Mouse (Mus musculus) MEL-GATA-1-ER (cell line): Measurements from ENCODE around the gene Gsto2.
A peak's percentile ranks its signal among the peaks of the same experiment; 100 is the strongest.
"Not testable (repeated sequence)": the region's sequence is repeated elsewhere in the genome, so short reads cannot be mapped to it uniquely, and the experiment has no call there.

Experiments used
- DNase-seq: peaks from one replicate; pipeline ENCODE4 v3.0.0-alpha.2; 2012; ENCODE audit warnings: low read depth; ENCODE audit errors: extremely low read depth

The Gsto2 gene

GRCm38 (mm10) chr19:47865353-47865947 lies at the start of gene Gsto2:
Gene Gsto2, plus strand, starts transcription at chr19:47865534.
- peak; percentile 84 for DNase-seq

- DNase-seq = no peak
Observed at GRCm38 (mm10) chr19:47817692-47818091, 47.6 kb upstream of the Gsto2 start.

GRCm38 (mm10) chr19:47820832-47821493 lies 44.4 kb upstream of the Gsto2 start:
- DNase-seq = peak; percentile 62

DNA sequence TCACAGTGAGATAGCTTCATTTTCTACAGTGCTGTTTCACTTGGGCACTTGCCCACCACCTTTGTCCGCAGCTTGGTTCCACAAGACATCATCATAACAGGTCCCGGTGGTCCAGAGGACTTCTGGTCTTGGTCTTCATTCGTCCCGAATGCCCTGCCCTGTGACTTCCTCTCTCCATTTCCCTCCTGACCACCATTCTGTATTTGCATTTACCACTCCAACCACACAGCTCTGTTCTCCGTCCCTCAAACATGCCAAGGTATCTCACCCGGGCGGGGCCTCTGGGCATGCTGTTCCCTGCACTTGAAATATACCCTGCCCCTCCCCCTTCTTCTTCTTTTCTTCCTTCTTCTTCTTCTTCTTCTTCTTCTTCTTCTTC lies 43.9 kb upstream of the Gsto2 start:
- DNase-seq = no peak

DNA sequence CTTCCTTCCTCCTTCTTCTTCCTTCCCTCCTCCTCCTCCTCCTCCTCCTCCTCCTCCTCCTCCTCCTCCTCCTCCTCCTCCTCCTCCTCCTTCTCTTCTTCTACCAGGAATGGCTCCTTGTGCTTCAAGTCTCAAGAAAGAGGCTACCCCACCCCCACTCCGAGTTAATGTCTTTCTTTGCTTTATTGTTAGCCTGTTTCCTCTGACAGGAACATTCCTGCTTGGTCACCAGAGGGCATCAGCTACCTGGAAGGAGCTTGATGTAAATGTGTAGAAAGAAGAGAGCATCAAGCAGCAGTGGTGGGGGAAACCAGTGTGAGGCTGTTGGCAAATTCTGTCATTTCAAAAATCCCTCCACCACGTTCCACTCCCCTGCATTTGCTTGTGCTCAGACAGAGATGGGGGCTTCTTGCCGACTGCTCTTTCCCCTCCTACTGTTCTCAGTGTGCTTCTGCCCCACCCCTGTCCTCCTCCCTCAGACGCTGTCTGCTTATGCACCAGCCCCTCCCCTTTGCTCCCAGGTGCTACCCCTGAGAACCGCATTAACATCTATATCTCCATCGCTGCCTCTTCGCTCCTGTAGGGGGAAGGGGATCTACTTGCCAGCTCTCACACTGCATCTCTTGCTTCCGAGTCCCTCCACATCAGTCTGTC lies 43.1 kb upstream of the Gsto2 start:
- DNase-seq = no peak

DNA sequence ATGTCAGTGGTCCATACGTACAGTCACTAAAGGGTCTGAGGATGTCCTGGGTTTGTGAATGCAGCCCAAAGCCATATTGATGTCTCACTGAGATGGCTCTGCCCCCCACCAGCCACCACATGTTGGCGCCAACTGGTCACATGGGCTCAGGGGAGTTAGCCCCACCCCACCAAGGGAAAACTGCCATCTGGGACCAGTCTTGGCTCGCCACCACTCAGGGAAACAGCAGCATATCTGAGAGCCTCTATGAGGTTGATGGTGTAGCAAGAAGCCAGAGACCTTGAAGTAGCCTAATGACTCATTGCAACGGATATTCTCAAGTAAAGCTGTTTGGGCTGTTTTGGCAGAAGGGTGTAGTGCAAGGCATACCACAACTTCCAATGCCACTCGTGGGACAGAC lies 41.3 kb upstream of the Gsto2 start:
- no peak for DNase-seq

GRCm38 (mm10) chr19:47829913-47830450 lies 35.4 kb upstream of the Gsto2 start:
- no peak for DNase-seq

DNA sequence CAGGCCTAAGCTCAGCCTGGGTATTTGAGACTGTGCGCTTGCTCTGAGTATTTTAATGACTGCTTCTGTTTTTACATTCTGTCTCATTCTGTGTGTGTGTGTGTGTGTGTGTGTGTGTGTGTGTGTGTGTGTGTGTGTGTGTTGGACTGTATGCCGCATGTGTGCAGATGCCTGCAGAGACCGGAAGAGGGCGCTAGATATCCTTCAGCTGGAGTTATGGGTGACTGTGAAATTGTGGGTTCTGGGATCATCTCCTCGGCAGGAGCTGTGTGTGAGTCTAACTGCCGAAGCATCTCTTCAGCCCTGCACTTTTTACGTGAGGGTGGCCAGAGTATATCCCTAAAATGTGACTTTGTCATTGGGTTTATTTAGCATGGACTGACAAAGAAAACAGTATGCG lies 34.2 kb upstream of the Gsto2 start:
- no peak for DNase-seq

GRCm38 (mm10) chr19:47832316-47832715 lies 33.0 kb upstream of the Gsto2 start:
- no peak for DNase-seq

GRCm38 (mm10) chr19:47834614-47835013 lies 30.7 kb upstream of the Gsto2 start:
- no peak for DNase-seq

DNA sequence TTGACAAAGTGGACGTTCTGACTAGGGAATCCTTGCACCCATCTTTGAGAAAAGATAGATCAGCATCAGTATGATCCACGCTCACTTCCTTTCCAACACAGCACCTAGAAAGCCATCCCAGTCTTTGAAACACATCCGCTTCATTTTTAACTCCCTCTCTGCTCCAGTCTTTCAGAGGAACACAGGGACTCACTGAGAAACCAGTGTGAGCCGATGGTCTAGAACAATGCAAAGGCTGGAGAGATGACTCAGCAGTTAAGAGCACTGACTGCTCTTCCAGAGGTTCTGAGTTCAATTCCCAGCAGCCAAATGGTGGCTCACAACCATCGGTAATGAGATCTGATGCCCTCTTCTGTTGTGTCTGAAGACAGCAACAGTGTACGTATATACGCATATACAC lies 29.6 kb upstream of the Gsto2 start:
- DNase-seq = no peak

DNA sequence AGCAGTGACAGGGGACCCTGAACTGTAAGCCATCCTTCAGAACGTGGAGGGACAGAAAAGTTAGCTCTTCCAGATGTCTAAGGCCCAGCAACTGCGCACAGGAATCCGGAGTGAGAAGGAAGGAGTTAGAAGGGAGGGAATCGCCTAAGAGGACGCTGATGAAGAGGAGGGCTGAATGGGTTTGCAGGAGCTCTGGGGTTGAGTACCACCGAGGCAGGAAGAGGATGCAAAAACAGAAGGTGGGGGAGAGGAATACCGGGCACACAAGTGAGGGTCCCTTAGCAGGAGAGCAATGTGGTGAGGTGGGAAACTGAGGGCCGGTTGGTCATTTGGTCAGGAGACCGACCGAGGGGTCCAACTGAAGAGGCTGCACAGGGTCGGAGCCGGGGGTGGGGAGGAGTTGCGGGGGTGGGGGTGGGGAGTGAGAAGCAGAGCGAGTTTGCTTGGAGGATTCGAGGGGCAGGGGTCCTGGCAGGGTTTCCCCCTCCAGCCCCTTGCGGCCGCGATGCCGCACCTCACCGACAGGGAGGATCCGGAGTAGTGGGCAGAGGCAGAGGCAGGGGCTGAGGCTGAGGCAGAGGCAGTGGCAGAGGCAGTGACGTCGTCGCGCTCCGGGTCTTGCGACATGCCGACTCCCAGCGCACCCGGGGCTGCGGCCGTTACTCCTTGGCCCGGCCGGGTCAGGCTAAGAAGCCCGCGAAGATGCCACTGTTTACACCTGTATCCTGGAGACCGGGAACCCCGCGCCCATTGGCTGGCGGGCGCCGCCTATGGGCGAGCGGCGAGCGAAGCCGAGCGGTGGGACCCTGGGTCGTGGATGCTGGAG lies 28.4 kb upstream of the Gsto2 start:
- DNase-seq = no peak

DNA sequence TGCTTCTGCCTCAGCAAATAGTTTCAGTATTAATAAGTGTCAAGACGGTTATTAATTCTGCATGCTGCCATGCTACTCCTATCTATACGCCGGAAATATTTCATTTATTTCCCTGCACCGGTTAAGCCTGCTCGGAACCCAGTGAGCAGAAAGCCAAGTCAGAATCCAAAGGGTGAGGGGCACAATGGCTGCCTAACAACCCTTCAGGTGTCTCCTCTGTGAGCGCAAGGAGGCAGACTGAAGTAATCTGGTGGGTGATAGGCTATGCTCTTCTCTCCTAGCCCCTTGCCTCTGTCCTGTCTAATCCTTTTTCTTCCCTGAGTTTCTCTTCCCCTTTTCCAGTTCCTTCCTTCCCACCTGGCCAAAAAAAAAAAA lies 27.8 kb upstream of the Gsto2 start:
- no peak for DNase-seq

DNA sequence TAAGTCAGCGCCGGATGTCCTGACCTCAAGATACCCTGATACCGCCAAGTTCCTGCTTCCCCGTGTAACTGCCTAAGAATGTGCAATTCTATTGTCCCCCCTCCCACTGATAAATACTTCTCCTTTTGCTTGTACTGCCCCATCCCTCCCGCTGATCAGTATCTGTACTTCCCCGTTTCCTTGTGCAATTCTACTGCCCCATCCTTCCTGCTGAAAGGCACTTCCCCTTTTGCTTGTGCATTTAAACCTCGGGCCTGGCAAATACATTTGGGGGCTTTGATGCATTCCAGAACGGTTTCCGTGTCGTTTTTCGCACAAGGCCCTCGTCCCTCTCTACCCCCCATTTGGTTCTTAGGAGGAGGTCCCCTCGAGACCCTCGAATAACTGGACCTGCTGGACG lies 24.1 kb upstream of the Gsto2 start:
- peak; percentile 68 for DNase-seq

- no peak for DNase-seq
Observed at GRCm38 (mm10) chr19:47849735-47850134, 15.6 kb upstream of the Gsto2 start.

GRCm38 (mm10) chr19:47852131-47852530 lies 13.2 kb upstream of the Gsto2 start:
- DNase-seq = not testable (repeated sequence)

GRCm38 (mm10) chr19:47853053-47853452 lies 12.3 kb upstream of the Gsto2 start:
- DNase-seq = no peak

DNA sequence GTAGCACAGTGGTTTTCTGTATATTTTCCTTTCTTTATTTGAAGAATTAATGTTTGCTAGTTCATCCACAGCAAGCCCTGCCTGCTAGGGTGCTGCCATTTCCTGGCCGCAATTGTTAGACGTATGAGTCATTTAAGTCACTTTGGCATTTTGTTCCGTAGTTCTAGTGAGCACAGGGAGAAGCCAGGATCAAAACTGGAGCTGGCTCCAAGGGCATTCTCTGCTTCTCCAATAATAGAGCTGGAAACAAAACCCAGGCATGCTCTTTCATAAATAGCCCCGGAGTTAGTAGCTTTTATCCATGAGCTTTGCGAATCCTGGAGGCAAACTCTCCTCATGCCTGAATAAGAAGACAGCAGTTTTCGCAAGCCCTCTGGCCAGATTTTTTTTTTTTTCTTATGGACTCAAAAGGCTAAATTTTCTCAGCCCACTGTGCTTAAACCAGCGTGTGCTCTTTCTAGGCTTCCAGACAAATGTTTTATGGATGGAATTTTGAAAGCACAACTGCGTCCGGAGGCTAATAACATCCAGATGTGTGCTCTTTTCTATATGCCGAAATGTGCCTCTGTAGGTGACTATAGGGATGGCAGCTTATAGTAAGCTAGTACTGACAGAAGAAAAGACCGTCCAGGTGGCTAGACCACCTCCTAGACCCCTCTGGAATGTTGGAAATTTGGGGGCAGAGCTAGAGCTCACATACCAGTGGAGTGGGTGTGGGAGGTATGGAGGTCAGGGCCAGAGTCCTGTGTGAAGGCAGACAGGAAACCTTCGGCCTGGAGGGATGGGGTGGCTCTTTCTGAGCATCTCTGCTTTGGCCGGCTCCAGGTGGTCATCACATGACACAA lies 11.2 kb upstream of the Gsto2 start:
- no peak for DNase-seq

DNA sequence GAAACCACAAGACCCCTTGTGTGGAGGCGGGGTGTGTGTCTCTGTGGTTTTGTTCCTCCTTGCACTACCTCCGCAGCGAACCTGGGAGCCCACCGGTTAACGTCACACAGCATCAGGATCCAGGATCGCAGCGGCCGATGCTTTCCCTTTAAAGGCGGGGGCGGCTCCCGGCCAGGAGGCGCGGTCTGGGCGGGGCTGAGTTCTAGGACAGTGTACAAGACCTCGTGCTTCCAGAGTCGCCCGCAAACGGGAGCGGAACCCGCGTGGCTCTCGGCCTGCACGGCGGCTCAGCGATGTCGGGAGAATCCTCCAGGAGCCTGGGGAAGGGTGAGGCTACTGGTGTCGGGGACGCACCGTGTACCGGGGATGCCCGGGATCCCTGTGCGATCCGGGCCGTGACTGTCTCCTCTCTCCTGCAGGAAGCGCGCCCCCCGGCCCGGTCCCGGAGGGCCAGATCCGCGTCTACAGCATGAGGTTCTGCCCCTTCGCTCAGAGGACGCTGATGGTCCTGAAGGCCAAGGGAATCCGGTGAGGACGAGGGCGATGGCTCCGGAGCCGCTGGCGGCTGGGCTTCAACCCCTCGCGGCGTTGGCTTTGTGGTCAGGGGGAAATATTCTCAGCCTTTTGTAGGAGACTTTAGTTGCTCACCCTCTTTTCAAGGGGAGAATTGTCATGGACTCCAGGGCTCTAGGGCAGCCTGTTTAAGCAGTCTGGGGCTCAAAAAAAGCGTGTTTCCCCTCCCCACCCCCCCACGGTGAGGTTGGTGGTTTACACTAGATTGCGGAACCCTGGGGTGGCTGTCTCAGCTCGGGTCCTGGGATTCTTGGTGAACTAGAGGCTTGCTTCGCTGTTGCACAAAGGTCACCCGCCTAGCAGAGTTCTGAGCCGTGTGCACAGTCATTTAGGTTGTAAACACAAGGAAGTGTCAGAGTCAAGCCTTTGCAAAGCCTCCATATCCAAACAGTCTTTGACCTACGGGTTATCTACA lies 10.2 kb upstream of the Gsto2 start, which contains the start of gene Gsto1:
Gsto1 (plus strand) TSS at position 175 of the 988 bp plus-strand sequence.
- DNase-seq = peak; percentile 68
